Mouse (Mus musculus) myocyte (in vitro differentiated cells): Measurements from ENCODE around the gene Ctcf.

Experiments used
- POLR2A ChIP-seq: IDR thresholded peaks from one replicate; pipeline ENCODE4 v1.6.1; 2011; ENCODE audit warnings: low read depth, mild to moderate bottlenecking, control low read depth, moderate library complexity; ENCODE audit not compliant: insufficient read length
- POLR2AphosphoS2 ChIP-seq: IDR thresholded peaks from one replicate; pipeline ENCODE4 v1.6.1; 2011; ENCODE audit warnings: low read depth, control low read depth; ENCODE audit not compliant: insufficient read length

DNA sequence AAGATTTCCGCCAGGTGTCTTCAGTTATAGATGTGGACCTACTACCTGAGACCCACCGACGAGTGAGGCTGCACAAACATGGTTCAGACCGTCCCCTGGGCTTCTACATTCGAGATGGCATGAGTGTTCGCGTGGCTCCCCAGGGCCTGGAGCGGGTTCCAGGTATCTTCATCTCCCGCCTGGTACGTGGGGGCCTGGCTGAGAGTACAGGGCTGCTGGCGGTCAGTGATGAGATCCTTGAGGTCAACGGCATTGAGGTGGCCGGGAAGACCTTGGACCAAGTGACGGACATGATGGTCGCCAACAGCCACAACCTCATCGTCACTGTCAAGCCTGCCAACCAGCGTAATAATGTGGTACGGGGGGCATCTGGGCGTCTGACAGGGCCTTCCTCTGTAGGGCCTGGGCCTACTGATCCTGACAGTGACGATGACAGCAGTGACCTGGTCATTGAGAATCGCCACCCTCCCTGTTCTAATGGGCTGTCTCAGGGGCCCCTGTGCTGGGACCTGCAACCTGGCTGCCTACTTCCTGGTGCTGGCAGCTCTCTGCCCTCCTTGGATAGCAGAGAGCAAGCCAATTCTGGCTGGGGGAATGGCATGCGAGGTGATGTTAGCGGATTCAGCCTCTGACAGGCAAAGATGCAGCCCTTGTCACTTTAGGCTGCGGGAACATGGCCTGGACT is 66.5 kb downstream of the Ctcf start:
- TF ChIP-seq POLR2A (no peak), POLR2AphosphoS2 (peak; percentile 17)
